Mouse (Mus musculus) liver, embryonic 15.5 days (tissue): ENCODE data around the gene Slc12a9. TPM values are rescaled to one million over a fixed set of nuclear protein-coding genes. Genes with fewer than 3 reads are reported as not detected.
A peak's percentile ranks its signal among the peaks of the same experiment; 100 is the strongest.

Source experiments
- ATAC-seq: fragments of 200-750 bp; cut with Nextera tagmentation; 2 replicates; pipeline ENCODE4 v1.8.0; 2017; ENCODE audit warnings: moderate number of reproducible peaks, mild to moderate bottlenecking, moderate library complexity; ENCODE audit not compliant: insufficient read depth
- H3K27ac ChIP-seq: fragments of 300-500 bp; sonication (generic); replicated peaks from 2 replicates; pipeline ENCODE4 v1.5.1; 2015; ENCODE audit warnings: mild to moderate bottlenecking, inconsistent platforms
- H3K27me3 ChIP-seq: fragments of 300-500 bp; sonication (generic); 2 replicates; pipeline ENCODE4 v1.6.1; 2015; ENCODE audit warnings: mild to moderate bottlenecking, inconsistent platforms
- H3K36me3 ChIP-seq: fragments of 300-500 bp; sonication (generic); replicated peaks from 2 replicates; pipeline ENCODE4 v1.6.1; 2015; ENCODE audit warnings: moderate library complexity, mild to moderate bottlenecking, inconsistent platforms
- H3K4me1 ChIP-seq: fragments of 300-500 bp; sonication (generic); replicated peaks from 2 replicates; pipeline ENCODE4 v1.6.1; 2015; ENCODE audit warnings: inconsistent platforms
- H3K4me2 ChIP-seq: fragments of 300-500 bp; sonication (generic); 2 replicates; pipeline ENCODE4 v1.6.1; 2015; ENCODE audit warnings: moderate library complexity, mild to moderate bottlenecking, inconsistent platforms
- H3K4me3 ChIP-seq: fragments of 300-500 bp; sonication (generic); replicated peaks from 2 replicates; pipeline ENCODE4 v1.5.1; 2015; ENCODE audit warnings: mild to moderate bottlenecking, inconsistent platforms
- H3K9ac ChIP-seq: fragments of 300-500 bp; sonication (generic); 2 replicates; pipeline ENCODE4 v1.6.1; 2015; ENCODE audit warnings: moderate library complexity, mild to moderate bottlenecking, inconsistent platforms
- H3K9me3 ChIP-seq: fragments of 300-500 bp; sonication (generic); replicated peaks from 2 replicates; pipeline ENCODE4 v1.6.1; 2016; ENCODE audit warnings: inconsistent platforms
- WGBS: fragments of 180-500 bp; shearing (Covaris S2); methylation state at CpG from one replicate; pipeline ENCODE4 v1.1.7; 2015; ENCODE audit warnings: mixed read lengths; ENCODE audit not compliant: insufficient replicate concordance; 5-methylcytosine and 5-hydroxymethylcytosine counted together
- polyA plus RNA-seq: library from polyadenylated mRNA; unstranded; fragments of >200 nt; fragmentation: Nextera tagmentation; extraction: Ambion mirVana; gene quantifications from 2 replicates; pipeline ENCODE4 v1.2.1, GENCODE M21; 2015

The Slc12a9 gene
- polyA plus RNA-seq, 1 experiment from 2014 or later = 3.2 TPM

DNA sequence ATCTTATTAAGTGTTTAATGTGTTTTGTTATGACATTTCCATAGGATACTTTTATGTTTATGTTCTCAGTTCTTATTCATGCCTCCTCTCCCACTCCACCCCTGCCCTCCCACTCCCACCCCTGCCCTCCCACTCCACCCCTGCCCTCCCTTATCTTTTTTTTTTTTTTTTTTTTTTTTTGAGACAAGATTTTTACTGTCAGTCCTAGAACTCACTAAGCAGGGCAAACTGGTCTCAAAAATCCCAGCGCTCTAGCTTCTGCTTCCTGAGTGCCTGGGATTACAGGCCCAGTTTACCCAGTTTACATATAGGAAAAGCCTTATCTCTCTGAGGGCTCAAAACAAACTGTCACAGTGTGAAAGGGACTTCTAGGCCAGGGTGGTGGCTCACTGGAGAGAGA is 13.0 kb upstream of the Slc12a9 start:
- no peak for ATAC-seq
- Histone ChIP-seq H3K4me1 (peaks cover 14% of the 10 kb centered on the region; the same call in 1 of the 2 replicates), H3K9ac (no peak overlapping the region), H3K36me3 (no peaks in the 10 kb centered on the region), H3K4me3 (no peak overlapping the region), H3K27me3 (peaks cover 49% of the 10 kb centered on the region), H3K27ac (peak overlapping the region; percentile 75), H3K4me2 (no peak overlapping the region; the same call in 1 of the 2 replicates), H3K9me3 (no peaks in the 10 kb centered on the region)
- WGBS = 48% methylated on average over 1 of the region's 1 CpGs

DNA sequence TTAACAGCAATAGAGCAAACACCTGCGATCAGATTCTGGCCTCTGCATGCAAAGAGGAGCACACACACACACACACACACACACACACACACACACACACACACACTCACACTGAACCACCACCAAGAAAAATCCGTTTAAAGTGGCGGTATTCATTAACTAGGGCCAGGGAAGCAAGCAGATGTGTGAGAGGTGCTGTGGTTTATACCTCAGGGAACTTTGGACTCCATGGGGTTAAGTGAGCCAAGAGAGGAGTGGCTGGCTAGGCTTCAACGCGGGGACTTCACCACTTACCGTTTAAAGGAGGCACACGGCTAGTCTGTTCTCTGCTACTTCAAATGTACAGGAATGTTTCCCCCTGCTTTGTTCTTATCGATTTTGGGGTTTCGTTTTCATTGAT is 12.4 kb upstream of the Slc12a9 start:
- Histone ChIP-seq H3K4me3 (no peak overlapping the region), H3K9ac (no peak overlapping the region), H3K9me3 (no peaks in the 10 kb centered on the region), H3K4me2 (no peak overlapping the region; the same call in 1 of the 2 replicates), H3K36me3 (no peaks in the 10 kb centered on the region), H3K4me1 (peaks cover 14% of the 10 kb centered on the region; the same call in 1 of the 2 replicates), H3K27me3 (peaks cover 43% of the 10 kb centered on the region), H3K27ac (peak overlapping the region; percentile 75)
- WGBS = 22% methylated on average over 9 of the region's 9 CpGs
- ATAC-seq = peak; percentile 51

DNA sequence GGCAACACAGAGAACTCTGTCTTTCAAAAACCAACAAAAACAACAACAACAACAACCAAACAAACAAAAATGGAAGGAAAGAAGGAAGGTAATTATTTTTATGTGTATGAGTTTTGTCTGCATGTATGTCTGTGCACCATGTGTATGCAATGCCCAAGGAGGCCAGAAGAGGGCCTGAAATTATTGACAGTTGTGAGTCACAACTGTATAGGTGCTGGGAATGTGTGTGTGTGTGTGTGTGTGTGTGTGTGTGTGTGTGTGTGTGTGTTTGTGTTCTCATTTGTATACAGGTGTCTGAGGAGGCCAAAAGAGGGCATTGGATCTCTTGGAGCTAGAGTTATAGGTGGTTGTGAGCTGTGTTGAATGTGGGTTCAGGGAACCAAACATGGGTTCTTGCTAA is 10.5 kb upstream of the Slc12a9 start:
- ATAC-seq = no peak
- Histone ChIP-seq H3K4me1 (peaks cover 21% of the 10 kb centered on the region), H3K9me3 (no peaks in the 10 kb centered on the region), H3K36me3 (no peaks in the 10 kb centered on the region), H3K9ac (no peak overlapping the region), H3K4me3 (no peak overlapping the region), H3K27ac (no peak overlapping the region), H3K27me3 (peaks cover 26% of the 10 kb centered on the region), H3K4me2 (no peak overlapping the region)

DNA sequence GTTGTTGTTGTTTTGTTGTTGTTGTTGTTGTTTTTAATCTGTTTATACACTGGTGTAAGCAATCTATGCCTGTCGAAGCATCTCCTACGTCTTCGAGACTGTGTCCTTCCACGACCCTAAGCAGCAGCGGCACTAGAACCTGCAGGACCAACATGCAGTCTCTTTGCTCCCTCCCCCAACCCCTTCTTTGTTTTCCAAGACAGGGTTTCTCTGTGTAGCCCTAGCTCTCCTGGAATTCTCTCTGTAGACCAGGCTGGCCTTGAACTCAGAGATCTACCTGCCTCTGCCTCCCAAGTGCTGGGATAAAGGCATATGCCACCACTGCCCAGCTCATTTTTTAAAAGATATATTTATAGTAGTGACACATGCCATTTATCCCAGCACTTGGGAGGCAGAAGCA is 10.0 kb upstream of the Slc12a9 start:
- Histone ChIP-seq H3K4me1 (peaks cover 25% of the 10 kb centered on the region), H3K9ac (no peak overlapping the region), H3K9me3 (no peaks in the 10 kb centered on the region), H3K36me3 (no peaks in the 10 kb centered on the region), H3K27ac (no peak overlapping the region), H3K27me3 (peaks cover 23% of the 10 kb centered on the region), H3K4me3 (no peak overlapping the region), H3K4me2 (no peak overlapping the region)
- no peak for ATAC-seq
- 75% methylated on average over 5 of the region's 5 CpGs for WGBS

DNA sequence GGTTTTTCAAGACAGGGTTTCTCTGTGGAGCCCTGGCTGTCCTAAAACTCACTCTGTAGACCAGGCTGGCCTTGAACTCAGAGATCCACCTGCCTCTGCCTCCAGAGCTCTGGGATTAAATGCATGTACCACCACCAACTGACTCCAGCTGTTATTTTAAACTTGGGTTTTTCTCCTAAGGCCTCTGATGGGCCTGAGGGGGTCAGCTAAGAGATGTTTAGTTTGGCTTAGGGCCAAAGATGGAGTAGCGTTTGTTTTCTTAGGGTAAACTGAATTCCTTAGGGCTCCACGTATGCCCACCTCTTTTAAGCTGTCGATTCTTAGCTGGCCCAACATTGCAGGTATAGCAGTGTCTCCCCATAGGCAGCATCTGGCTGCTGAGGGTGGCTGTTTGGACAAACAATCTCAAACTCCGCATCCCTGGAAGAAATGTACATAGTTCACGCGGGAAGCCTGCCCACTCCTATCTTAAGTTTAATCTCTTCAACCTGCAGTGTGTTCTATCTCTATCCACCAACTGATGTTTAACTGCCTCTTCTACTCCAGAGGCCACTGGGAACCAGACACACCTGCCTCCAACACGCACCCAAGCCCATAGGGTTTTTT is 9.1 kb upstream of the Slc12a9 start:
- H3K4me2 ChIP-seq = no peak overlapping the region
- WGBS = 53% methylated on average over 7 of the region's 7 CpGs
- no peak overlapping the region for H3K27ac ChIP-seq
- no peaks in the 10 kb centered on the region for H3K36me3 ChIP-seq
- ATAC-seq = no peak
- H3K4me1 ChIP-seq = peaks cover 32% of the 10 kb centered on the region
- H3K4me3 ChIP-seq = no peak overlapping the region
- peaks cover 14% of the 10 kb centered on the region for H3K27me3 ChIP-seq
- no peaks in the 10 kb centered on the region for H3K9me3 ChIP-seq
- H3K9ac ChIP-seq = no peak overlapping the region

DNA sequence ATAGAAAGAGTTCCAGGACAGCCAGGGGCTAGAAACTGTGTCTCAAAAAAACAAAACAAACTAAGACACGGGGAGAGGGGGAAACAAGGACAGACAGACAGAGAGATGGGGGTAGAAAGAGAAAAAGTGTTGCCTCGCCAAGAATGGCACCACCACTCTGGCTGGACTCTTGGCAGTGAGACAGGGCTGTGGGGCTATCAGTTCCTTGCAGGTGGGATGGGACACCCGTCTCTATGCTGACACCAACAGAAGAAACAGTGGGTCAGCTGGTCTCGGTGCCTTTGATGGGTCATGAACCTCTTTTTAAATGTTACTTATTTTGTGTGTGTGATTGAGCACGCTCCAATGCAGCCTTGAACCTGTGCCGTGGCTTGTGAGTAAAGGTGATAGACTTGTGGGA is 6.8 kb upstream of the Slc12a9 start:
- peaks cover 4% of the 10 kb centered on the region for H3K27me3 ChIP-seq
- peaks cover 37% of the 10 kb centered on the region for H3K4me1 ChIP-seq
- H3K27ac ChIP-seq = no peak overlapping the region
- no peak overlapping the region for H3K4me2 ChIP-seq
- ATAC-seq = no peak
- no peaks in the 10 kb centered on the region for H3K9me3 ChIP-seq
- no peaks in the 10 kb centered on the region for H3K36me3 ChIP-seq
- 47% methylated on average over 6 of the region's 6 CpGs for WGBS
- H3K4me3 ChIP-seq = no peak overlapping the region
- H3K9ac ChIP-seq = no peak overlapping the region

DNA sequence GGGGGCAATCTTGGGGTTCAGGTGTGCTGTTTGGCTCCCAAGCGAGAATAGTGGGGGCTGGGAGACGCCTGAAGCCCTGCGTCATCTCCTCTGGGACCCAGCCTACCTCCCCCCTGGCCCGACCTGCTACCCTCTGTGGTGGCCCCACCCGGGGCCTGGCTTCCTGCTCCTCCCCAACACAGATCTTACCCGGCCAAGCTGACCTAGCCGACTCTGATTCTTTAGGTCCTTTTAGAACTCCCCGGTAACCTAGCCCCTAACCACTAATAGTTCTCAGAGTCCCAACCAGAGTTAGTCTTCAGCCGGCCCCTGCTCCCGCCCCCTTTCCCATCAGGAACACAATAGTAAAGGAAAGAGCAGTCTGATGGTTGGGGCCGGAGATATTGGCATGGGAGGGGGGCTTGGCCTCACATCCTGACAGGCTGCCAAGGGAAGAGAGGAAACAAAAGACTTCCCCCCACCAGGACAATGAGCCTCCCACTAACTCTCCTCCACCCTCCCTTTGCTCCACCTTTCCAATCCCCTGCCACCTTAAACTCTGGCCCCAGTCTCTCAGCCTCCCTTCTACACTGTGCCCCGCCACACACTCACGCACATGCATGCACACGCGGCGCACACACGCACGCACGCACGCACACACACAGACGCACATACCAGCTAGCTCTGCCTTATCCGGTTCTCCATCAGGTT is 6.0 kb upstream of the Slc12a9 start:
- Histone ChIP-seq H3K4me1 (peaks cover 38% of the 10 kb centered on the region), H3K9me3 (no peaks in the 10 kb centered on the region), H3K4me3 (no peak overlapping the region), H3K9ac (no peak overlapping the region), H3K27me3 (peaks cover 4% of the 10 kb centered on the region), H3K4me2 (peak overlapping the region; percentile 81), H3K36me3 (no peaks in the 10 kb centered on the region), H3K27ac (peak overlapping the region; percentile 66; the same call in 1 of the 2 replicates)
- peak; percentile 11; the same call in 1 of the 2 replicates for ATAC-seq
- 16% methylated on average over 22 of the region's 22 CpGs for WGBS

DNA sequence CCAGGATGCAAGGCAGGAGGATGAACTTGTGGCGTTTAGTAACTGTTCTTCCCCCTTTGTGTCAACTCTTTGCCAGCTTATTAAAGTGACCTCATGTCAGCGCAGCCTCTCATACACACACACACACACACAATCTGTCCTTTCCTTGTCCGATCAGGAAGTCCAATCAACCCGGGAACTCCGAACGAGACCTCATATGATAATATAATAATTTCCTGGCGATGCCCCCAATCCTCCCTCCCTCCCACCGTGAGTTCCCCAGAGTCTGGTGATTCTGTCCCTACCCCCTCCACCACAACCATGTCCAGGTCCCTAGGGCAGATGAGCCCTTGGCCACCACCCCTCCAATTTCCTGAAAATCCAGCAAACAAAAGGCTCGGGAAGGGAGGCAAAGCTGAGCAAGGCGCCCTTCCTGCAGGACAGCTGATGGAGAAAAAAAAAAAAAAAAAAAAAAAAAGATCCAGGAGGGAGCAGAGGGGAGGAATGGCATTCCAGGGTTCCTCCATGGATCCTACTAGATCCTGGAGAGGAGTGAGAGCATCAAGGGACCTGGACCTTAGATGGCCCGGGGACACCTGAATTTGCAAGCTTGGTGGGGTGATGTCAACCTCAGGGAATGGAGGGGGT is 5.4 kb upstream of the Slc12a9 start:
- H3K36me3 ChIP-seq = no peaks in the 10 kb centered on the region
- H3K27me3 ChIP-seq = peaks cover 4% of the 10 kb centered on the region
- peak overlapping the region; percentile 57 for H3K9ac ChIP-seq
- ATAC-seq = peak; percentile 23; the same call in 1 of the 2 replicates
- under 1% methylated on average over 11 of the region's 11 CpGs for WGBS
- H3K4me3 ChIP-seq = peak overlapping the region; percentile 61
- no peaks in the 10 kb centered on the region for H3K9me3 ChIP-seq
- H3K4me1 ChIP-seq = peaks cover 44% of the 10 kb centered on the region
- H3K4me2 ChIP-seq = peak overlapping the region; percentile 81
- H3K27ac ChIP-seq = peak overlapping the region; percentile 66

DNA sequence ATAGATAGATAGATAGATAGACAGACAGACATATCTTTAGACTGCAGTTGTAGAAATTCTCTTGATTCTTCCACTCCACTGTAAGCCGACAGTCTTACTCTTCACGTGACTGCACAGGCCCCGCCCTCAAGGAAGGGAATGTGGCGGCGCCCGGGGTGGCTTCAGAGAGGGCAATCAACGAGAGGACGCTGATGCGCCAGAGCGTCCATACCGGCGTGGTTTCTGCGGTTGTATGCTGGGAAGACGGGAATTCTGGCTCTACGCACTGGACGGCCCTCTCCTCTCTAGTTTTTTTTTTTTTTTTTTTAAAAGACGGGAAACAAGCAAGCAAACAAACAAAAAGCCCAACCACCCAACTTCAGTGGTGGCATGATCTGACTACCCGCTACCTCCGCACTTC is 4.9 kb upstream of the Slc12a9 start:
- H3K27ac ChIP-seq = peak overlapping the region; percentile 66
- peak overlapping the region; percentile 57 for H3K9ac ChIP-seq
- H3K4me1 ChIP-seq = peaks cover 50% of the 10 kb centered on the region
- peaks cover 4% of the 10 kb centered on the region for H3K27me3 ChIP-seq
- ATAC-seq = peak; percentile 56
- H3K4me2 ChIP-seq = peak overlapping the region; percentile 81
- WGBS = 0% methylated on average over 19 of the region's 19 CpGs
- no peaks in the 10 kb centered on the region for H3K9me3 ChIP-seq
- H3K36me3 ChIP-seq = no peaks in the 10 kb centered on the region
- peak overlapping the region; percentile 61 for H3K4me3 ChIP-seq

DNA sequence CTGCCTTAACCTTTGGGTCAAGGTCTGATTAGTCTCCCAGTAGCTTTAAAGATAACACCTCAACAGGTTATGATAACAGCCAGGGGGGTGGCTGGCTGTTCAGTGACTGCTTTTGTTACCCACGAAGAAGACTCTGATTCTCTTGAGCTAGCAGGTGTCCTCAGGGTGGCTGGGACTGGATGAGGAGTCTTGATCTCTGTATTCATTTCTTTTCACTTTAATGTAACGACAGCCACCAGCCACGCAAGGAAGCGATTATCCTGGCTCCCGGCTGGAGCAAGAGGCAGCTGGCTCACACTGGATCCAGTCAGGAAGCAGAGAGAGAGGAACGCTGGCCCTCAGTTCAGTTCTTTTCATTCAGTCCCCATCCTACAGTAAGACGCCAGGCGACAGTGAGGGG is 3.8 kb upstream of the Slc12a9 start:
- 0 out of 2 replicates have a peak overlapping the region, but pooled peaks have one; percentile 81 for H3K4me2 ChIP-seq
- no peaks in the 10 kb centered on the region for H3K9me3 ChIP-seq
- peaks cover 53% of the 10 kb centered on the region for H3K4me1 ChIP-seq
- H3K27ac ChIP-seq = peak overlapping the region; percentile 54; the same call in 1 of the 2 replicates
- ATAC-seq = no peak
- no peak overlapping the region for H3K9ac ChIP-seq
- no peak overlapping the region for H3K4me3 ChIP-seq
- WGBS = 66% methylated on average over 8 of the region's 8 CpGs
- H3K36me3 ChIP-seq = no peaks in the 10 kb centered on the region
- H3K27me3 ChIP-seq = peaks cover 4% of the 10 kb centered on the region

DNA sequence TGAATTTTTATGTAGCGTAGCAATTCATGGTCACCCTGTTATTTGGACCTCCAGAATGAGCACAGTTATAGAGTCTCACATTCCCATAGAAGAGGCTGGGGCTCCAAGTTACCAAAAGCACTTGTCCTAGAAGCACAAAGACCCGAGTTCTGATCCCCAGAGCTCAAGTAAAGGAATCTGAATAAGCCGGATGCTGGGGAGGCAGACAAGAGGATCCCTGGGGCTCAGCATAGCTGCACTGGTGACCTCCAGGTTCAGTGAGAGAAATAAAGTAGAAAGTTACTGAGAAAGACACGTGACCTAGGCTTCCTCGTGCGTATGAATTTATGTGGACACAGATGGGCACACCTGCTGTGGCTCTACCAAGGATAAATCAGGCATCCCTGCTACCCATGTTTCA is 1.7 kb upstream of the Slc12a9 start:
- peaks cover 4% of the 10 kb centered on the region for H3K27me3 ChIP-seq
- peaks cover 52% of the 10 kb centered on the region for H3K4me1 ChIP-seq
- no peak for ATAC-seq
- WGBS = 73% methylated on average over 6 of the region's 6 CpGs
- H3K9me3 ChIP-seq = no peaks in the 10 kb centered on the region
- H3K4me3 ChIP-seq = no peak overlapping the region
- H3K36me3 ChIP-seq = no peaks in the 10 kb centered on the region
- no peak overlapping the region for H3K9ac ChIP-seq
- no peak overlapping the region for H3K4me2 ChIP-seq
- H3K27ac ChIP-seq = no peak overlapping the region
